Mouse (Mus musculus) mouse embryonic stem cell (cell line): ENCODE measurements around the gene Barhl2.

Experiments used
- in situ Hi-C, 2 experiments: fragments of 300-500 bp; cut with MboI; formaldehyde crosslinking; loops; 1 replicate in 1 of 2; 3 replicates in 1 of 2; pipeline ENCODE4 v1.14.3; 2019 to 2020; ENCODE audit warnings: low sequenced_read_pairs in 2 of 2, low pct_unique_long_range_greater_than_20kb in 1 of 2, mixed read lengths in 1 of 2; ENCODE audit not compliant: unreplicated experiment in 1 of 2

The Barhl2 gene

DNA sequence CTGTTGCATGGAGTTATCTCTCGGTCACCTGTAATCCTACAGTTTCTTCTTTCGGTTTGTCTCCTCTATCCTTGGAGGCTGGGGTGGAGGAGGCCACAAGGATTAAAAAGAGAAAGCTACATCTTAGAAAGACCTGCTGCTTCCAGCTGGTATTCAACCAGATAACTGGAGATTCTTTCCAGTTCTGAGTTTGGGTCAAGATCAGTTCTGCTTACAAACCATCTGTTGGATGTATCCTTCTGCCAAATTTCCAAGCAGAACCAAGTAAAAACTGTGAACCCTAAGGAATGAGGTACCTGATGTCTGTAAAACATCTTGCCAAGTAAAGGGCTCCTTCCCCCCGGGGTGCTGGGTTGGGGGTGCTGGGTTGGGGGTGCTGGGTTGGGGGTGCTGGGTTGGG is 12.3 kb downstream of the Barhl2 start:
- in situ Hi-C loops, result no loop called here

DNA sequence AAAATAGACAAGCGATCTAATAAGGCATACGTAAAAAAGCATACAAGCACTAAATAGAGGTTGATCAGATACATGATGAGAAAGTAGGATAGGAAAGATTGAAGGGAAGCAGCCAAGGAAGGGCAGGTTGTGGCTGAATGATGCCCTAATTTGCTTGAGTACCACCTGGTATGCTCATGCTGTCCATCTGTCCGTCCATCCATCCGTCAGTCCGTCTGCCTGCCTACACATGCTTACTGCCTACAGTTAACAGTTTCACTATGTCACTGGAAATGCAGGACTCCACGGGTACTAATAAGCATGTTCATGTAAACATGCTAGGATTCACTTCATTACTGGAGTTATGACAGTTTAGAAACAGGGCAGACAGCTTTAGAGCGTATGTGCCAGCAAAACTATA is 19.1 kb downstream of the Barhl2 start:
- in situ Hi-C loops, result no loop called here

DNA sequence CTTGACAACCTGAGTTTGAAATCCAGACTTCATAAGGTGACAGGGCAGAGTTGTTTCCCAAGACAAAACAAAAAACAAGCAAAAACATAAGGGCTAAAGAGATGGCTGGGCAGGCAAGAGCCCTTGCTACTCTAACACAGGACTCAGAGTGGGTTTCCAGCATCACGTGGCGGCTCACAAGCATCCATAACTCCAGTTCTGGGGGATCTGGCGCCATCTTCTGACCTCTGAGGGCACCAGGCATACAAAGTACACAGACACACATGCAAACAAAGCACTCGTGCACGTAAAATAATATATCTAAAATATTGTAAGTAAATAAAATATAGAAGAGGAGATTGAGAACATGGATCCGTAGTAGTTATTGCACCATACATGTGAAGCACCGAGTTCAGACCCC is 31.9 kb downstream of the Barhl2 start:
- in situ Hi-C loops, result no loop called here

DNA sequence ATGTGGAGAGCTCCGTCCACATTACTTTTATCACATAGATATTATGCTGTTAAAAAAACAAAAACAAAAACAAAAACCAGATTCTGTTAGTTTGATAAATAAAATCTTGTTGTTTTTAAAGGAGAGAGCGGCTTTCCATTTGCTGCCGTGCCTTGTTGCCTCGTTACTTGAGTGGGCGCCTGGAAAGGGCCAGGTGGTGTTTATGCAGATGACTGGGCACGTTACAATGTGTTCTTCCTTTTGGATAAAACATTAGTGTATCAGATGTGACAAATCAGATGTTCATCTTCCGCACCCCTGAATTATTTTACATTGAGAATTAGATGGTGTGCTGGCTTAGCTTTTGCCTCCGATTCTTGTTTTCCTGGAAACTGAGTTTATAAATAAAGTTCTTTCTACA is 37.1 kb downstream of the Barhl2 start:
- in situ Hi-C loops, result no loop called here

DNA sequence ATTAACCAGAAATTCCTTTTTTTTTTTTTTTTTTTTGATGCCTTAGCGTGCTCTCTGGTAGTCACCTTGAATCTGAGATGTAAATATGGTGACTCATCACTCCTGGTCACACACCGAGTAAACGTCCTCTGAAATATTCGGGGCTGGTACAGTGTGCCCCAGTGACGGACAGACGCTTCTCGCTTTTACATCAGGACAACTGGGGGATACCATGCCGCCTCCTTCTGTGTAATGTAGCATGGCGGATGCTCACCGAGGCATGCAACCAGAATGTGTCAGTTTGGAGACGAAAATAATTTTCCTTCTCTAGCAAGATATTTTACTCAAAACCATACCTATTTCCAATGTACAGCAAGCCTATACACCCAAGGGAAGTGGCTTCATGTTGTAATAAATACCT is 37.6 kb downstream of the Barhl2 start:
- in situ Hi-C loops, result no loop called here

DNA sequence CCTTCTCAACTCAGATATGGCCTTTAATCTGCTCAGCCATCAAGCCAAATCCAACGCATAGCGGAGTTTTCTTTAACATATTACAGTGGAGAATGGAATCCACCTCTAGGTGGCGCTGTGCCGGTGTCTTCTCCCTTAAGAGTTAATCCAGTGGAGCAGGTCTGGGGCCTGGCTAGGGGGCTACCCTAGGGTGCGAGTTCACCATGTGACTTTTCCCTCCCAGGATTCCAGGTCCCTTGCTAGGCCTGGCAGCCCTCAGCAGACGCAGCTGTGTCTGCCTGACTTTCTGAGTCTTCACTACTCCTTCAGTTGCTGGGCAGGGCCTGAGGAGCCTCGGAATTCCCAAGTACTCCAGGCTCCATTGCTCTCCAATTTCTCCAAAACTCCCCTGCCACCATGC is 40.8 kb downstream of the Barhl2 start:
- in situ Hi-C loops, result no loop called here

DNA sequence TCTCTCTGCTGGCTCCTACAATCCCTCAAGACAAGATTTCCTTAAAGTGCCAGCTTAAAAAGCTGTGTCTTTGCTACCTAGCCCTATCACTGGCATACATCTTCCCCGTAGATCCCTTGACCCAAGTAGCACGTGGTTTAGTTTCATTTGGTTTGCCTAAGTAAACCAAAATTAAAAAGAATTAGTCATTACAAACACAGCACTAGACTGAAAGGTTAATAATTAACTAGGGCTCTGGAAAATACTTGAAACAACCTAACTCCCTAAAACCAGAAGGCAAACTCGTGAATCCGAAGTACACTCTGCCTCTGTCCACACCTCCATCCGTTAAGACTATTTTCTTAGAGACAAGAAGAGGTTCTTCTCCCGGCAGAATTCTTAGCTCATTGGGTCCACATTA is 41.4 kb downstream of the Barhl2 start:
- in situ Hi-C loops, result no loop called here

DNA sequence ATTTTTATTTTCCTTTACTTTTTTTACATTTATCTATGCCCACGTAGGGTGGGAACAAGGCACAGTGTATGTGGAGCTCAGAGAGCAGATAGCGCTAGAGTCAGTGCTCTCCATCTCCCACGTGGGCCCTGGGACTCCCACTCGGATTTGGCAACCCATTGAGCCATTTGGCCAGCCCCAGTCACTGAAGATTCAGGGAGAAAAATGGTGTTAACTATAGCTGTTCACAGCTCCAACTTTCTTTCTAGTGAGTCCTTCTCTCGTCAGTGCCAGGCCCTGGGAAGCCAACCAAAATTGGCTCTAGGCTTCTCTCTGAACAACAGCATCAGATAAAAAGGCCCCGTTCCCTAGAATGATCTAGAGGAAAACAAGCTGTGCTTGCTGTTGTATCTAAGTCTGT is 42.2 kb downstream of the Barhl2 start:
- in situ Hi-C loops, result no loop called here

DNA sequence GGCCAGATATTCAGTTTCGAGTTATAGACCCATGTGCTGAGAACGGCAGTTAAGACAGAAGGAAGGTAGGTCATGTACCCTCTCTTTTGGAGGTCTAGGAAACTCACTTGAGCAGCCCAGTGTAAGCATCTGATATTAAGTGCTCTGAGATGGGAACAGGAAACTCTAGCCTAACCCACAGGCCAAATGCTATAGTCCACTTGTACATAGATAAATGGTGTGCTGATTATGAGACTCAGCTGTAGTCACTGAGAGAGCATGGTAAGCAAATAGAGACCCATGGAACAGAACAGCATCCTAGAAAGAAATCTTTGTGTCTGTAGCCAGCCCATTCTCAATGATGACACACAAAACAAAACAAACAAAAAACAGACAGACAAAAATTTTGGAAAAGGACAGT is 55.2 kb downstream of the Barhl2 start:
- in situ Hi-C loops, result no loop called here
